Mouse (Mus musculus): ENCODE data around the gene Serpinf1.

DNA sequence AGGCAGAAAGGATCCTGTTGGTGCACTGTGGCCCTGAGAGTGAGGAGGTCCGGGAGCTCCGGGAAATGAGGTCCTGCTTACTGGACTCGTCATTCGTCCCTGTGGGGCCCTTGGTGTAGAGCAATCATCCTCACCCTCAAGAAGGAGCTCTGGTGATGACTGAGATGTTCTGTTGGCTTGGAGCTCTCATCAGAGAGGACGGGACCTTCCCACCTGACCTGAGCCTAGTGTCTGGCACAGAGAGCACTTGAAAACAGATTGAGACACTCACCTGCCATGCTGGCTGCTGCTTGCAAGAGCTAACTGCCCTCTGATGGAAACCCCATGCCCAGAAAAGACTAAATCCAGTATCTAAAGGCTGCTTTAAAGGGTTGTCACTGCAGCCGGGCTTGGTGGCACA, 17.7 kb downstream of the Serpinf1 start:
- TF ChIP-seq CTCF (IDR thresholded peaks at IDR 0.05; ENCODE audit: borderline replicate concordance, extremely low read depth, insufficient read depth, insufficient read length) (no peak), POLR2A (IDR thresholded peaks at IDR 0.05; ENCODE audit: borderline replicate concordance, extremely low read depth, insufficient read depth, insufficient read length, poor library complexity, severe bottlenecking) (no peak)

Data from brain, embryonic 14.5 days (tissue).